Mouse (Mus musculus) small intestine, adult 2 months (tissue): ENCODE data around the gene Tenm3.

ENCODE experiments used
- CTCF ChIP-seq: fragments of 200-500 bp; IDR thresholded peaks from 2 replicates; pipeline ENCODE4 v1.5.1; 2012; ENCODE audit warnings: low read depth, mild to moderate bottlenecking, control low read depth, inconsistent platforms, low read length, moderate library complexity, mixed read lengths; ENCODE audit not compliant: insufficient replicate concordance, insufficient read length; ENCODE audit errors: extremely low read depth
- POLR2A ChIP-seq: fragments of 200-500 bp; IDR thresholded peaks from 2 replicates; pipeline ENCODE4 v1.6.1; 2012; ENCODE audit warnings: low read depth, mild to moderate bottlenecking, control low read depth, inconsistent platforms, low read length, moderate library complexity

DNA sequence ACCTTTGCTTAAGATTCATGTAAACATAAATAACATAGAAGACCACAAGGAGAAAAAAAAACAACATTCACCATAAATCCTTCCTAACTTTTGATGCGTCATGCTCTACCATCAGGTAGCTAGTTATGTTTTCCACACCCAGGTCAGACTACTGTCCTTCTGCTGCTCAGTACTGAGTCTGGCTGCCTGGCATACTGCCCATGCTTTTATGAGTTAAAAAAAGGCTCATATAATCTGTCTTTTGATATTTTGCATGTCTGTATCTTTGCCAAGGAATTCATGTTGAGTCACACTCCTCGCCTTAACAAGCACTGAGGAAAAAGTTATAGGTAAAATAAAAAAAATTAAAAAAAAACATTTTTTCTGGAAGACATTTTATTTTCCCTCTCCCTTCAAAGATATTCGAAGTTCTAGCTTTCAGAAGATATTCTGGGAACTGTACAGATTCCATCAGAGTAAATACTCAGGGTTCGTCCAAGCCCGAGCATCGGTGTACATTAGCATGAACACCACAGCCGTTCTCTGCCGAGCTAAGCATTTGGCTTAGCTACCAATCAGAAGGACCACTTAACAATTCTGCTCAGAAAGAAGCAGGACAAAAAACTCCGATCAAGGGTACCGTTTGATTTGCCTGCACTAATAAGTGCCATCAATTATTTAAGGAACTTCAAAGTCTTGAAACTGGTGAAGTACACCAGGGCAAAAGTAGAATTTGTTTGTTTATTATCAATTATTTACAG lies 51.0 kb downstream of the Tenm3 start:
- TF ChIP-seq CTCF (no peak), POLR2A (no peak)
